Comparison of ENCODE assay signal across 18 mouse cellular contexts in the genomic region with DNA sequence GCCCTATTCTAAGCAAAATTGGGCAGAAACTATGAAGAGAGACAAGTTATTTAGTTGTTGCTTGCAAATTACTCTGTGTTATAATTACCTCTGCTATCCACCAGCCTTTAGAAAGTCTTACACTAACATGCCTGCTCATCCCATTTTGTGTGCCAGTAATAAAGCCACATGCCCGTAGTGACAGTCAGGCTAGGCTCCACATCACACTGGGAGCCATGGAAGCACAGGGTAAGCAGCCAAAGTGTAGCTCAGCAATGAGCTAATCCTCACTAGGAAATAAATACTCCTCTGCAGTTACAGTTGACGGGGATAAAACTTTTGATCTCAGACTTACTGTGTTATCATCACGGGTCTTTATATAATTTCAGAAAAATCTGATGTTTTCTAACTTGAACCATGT.
"Had no signal": no experiment of that assay in that cellular context is flagged by ENCODE, and none has a peak within 500 bp of the region (broad histone marks: within the 10 kb centered on the region; RNA-seq: fewer than 3 reads in every experiment).

No protein-coding gene starts in this region.

- H3K4me3 ChIP-seq: layer of hippocampus, adult 2 months; left cerebral cortex, adult 2 months; liver, embryonic 13.5 days; midbrain, embryonic 12.5 days; midbrain, embryonic 15.5 days; neural tube, embryonic 12.5 days; neural tube, embryonic 15.5 days had no signal

- H3K9me3 ChIP-seq: liver, embryonic 13.5 days; midbrain, embryonic 12.5 days; midbrain, embryonic 15.5 days; neural tube, embryonic 12.5 days; neural tube, embryonic 15.5 days had no signal

- H3K4me1 ChIP-seq: liver, embryonic 13.5 days; midbrain, embryonic 12.5 days; midbrain, embryonic 15.5 days; neural tube, embryonic 12.5 days; neural tube, embryonic 15.5 days had no signal

- H3K4me2 ChIP-seq: liver, embryonic 13.5 days; midbrain, embryonic 12.5 days; midbrain, embryonic 15.5 days; neural tube, embryonic 12.5 days; neural tube, embryonic 15.5 days had no signal

- H3K9ac ChIP-seq: liver, embryonic 13.5 days; midbrain, embryonic 12.5 days; midbrain, embryonic 15.5 days; neural tube, embryonic 12.5 days; neural tube, embryonic 15.5 days had no signal

- H3K27me3 ChIP-seq: liver, embryonic 13.5 days; midbrain, embryonic 12.5 days; midbrain, embryonic 15.5 days; neural tube, embryonic 12.5 days; neural tube, embryonic 15.5 days had no signal

- ATAC-seq: midbrain, embryonic 15.5 days had no signal

- H3K36me3 ChIP-seq: liver, embryonic 13.5 days; midbrain, embryonic 12.5 days; midbrain, embryonic 15.5 days; neural tube, embryonic 12.5 days; neural tube, embryonic 15.5 days had no signal

- DNase-seq: kidney, postnatal 14 days; kidney, postnatal 4 days; layer of hippocampus, postnatal 36 days; liver, embryonic 13.5 days; lung, adult 2 months; lung, postnatal 14 days; right cerebral cortex, adult 18-20 months; right cerebral cortex, postnatal 14 days; right cerebral cortex, postnatal 4 days; thymus, postnatal 25 days had no signal

- H3K27ac ChIP-seq: layer of hippocampus, adult 2 months; left cerebral cortex, adult 2 months; liver, embryonic 13.5 days; macrophage; midbrain, embryonic 12.5 days; midbrain, embryonic 15.5 days; neural tube, embryonic 12.5 days; neural tube, embryonic 15.5 days; stomach, postnatal 0 days had no signal
